Mouse (Mus musculus): ENCODE measurements around the gene Htatip2. TPM values are rescaled to one million over a fixed set of nuclear protein-coding genes. Genes with fewer than 3 reads are reported as not detected.

Htatip2 gene
- 26.9 TPM for polyA plus RNA-seq (2017; shearing (Covaris generic))

GRCm38 (mm10) chr7:49758934-49759571, at the start of gene Htatip2:
Gene Htatip2, plus strand, starts transcription at chr7:49759115.

DNA sequence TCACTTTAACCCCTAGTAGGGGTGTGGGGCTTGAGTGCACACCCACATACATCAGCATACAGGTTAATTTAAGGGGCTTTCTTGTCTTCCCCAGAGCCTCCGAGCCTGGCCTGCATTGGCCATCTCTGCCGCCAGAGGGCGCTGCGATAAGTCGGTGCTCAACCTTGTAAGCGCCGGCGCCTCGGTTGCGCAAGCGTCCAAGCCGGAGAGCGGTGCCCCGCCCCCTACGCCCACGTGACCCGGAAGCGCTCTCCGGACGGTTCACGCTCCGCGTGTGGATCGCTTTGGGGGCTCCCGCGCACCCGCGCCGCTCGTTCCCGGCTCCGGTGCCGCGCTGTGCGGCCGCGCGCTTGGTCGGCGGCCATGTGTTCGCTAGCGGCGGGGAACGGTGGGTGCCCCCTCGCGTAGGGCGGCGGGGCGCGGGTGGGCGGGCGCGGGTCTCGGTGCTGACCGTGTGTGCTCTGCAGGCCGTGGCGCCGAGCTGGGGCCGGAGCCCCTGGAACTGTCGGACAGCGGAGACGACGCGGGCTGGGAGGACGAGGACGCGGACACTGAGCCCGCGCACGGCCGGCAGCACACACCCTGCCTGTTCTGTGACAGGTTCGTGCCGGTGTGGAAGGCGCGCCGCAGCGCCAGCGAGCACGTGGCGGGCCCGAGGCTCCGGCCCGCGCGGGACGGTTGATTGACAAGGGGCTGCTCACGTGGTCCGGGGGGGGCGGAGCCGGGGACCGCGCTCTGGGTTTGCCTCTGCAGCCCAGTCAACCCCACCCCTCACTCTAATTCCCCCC, 19.4 kb downstream of the Htatip2 start, which contains the start of gene Prmt3:
Gene Prmt3, plus strand, starts transcription at position 233 of the 788 bp plus-strand sequence.

Other genes starting within 250 kb of the Htatip2 start
- 0.24 TPM for gene Dbx1, start 122.3 kb upstream of the Htatip2 start, polyA plus RNA-seq (2017; shearing (Covaris generic))
- 55.0 TPM for gene Prmt3, start 19.2 kb downstream of the Htatip2 start, polyA plus RNA-seq (2017; shearing (Covaris generic))
- gene Slc6a5, start 151.0 kb downstream of the Htatip2 start, polyA plus RNA-seq (2017; shearing (Covaris generic)), result 0.26 TPM
- gene Nell1, start 215.7 kb downstream of the Htatip2 start, polyA plus RNA-seq (2017; shearing (Covaris generic)), result 0.16 TPM